In the genomic region with DNA sequence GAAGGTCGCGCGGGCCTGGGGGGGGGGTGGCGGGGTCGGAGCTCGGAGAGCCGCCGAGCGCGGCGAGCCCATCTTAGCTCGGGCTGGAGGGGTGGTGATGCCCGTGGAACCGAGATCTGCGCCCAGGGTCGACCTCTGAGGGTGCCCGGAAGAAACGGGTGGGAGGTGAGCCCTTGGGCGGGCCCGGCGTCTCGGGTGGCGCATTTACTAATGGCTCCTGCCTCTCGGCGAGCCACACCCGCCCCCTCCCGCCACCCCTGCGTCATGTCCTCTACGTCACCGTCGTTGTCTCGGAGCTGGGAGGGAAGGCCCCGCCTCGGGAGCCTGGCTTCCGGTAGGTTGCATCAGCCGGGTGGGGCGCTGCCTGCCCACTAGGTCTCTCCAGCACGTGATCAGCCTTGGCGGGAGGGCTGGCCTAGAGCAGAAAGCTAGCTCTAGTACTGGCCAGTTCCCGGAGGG, we compare ENCODE assay signal across 8 mouse cellular contexts. TPM values are rescaled to one million over a fixed set of nuclear protein-coding genes. Genes with fewer than 3 reads are reported as not detected.
DNase-seq lines count a peak whose midpoint lies in the region; ATAC-seq lines count a peak whose summit lies in the region.

No protein-coding gene starts in this region.

- 0 out of 2 replicates have a peak, but pooled peaks cover 7% of the 10 kb centered on the region for H3K4me1 ChIP-seq in intestine, embryonic 14.5 days (replicated peaks; ENCODE audit: control insufficient read depth, insufficient read depth, low read length)

- H3K36me3 ChIP-seq in intestine, embryonic 14.5 days (ENCODE audit: control insufficient read depth, insufficient read depth, low read length): peaks cover 22% of the 10 kb centered on the region

- intact Hi-C loops in gastrocnemius, postnatal 14 days (cut with DNase I; ENCODE audit: low total_unique reads): no loop called here
- intact Hi-C loops in left cerebral cortex, postnatal 14 days (cut with DNase I): no loop called here

- H3K4me2 ChIP-seq in intestine, embryonic 14.5 days (ENCODE audit: low read length): peak overlapping the region; percentile 69

- under 1% methylated on average over 37 of the region's 40 CpGs for WGBS in intestine, embryonic 14.5 days

- peak; percentile 82 for ATAC-seq in intestine, embryonic 14.5 days (replicated peaks; ENCODE audit: low FRiP score, low TSS enrichment, low read depth)

- peak overlapping the region; percentile 95 for H3K9ac ChIP-seq in intestine, embryonic 14.5 days (ENCODE audit: low read length)

- H3K27me3 ChIP-seq in intestine, embryonic 14.5 days (replicated peaks; ENCODE audit: control insufficient read depth, insufficient read depth, low read length): no peaks in the 10 kb centered on the region

- H3K27ac ChIP-seq in intestine, embryonic 14.5 days (ENCODE audit: low read depth): peak overlapping the region; percentile 97

- no peaks in the 10 kb centered on the region for H3K9me3 ChIP-seq in intestine, embryonic 14.5 days (ENCODE audit: control insufficient read depth, low read length)

- peak overlapping the region; percentile 58 for H3K4me3 ChIP-seq in intestine, embryonic 14.5 days (ENCODE audit: low read depth, low read length)

- peak; percentile 98 to 99 for DNase-seq in adrenal gland, adult (ENCODE audit: inconsistent age in 2 of 2, low spot score in 1 of 2)
- peak; percentile 98 for DNase-seq in embryo, embryonic 10.5 days (ENCODE audit: low spot score)
- peak; percentile 98 for DNase-seq in gastrocnemius, postnatal 14 days
- DNase-seq in intestine, embryonic 14.5 days (ENCODE audit: low spot score): peak; percentile 97
- peak; percentile 93 to 97 for DNase-seq in left cerebral cortex, postnatal 14 days (ENCODE audit: low spot score in 2 of 2)
- DNase-seq in mesoderm, embryonic 11.5 days (ENCODE audit: low read depth, low spot score): peak; percentile 98
- peak; percentile 93 to 94 for DNase-seq in right cerebral cortex, postnatal 36 days (ENCODE audit: low spot score in 2 of 2)
- DNase-seq in yolk sac, embryonic 10.5 days (ENCODE audit: low spot score): peak; percentile 98

RNA-seq across cellular contexts. Expression of a gene that starts 0.5 kb away (rescaled TPM):
- 100 to 1,000 TPM; 781 to 791 TPM for total RNA-seq in gastrocnemius, postnatal 14 days (2021)
- polyA plus RNA-seq in intestine, embryonic 14.5 days (2014; fragmentation: Nextera tagmentation; extraction: Ambion mirVana): 1,995 and 2,009 TPM in 2 replicates
- total RNA-seq in left cerebral cortex, postnatal 14 days (2021): 100 to 1,000 TPM; 803 to 821 TPM

RNA-seq across cellular contexts. Expression of a gene that starts 14.0 kb away (rescaled TPM):
- total RNA-seq in gastrocnemius, postnatal 14 days (2021): not detected
- polyA plus RNA-seq in intestine, embryonic 14.5 days (2014; fragmentation: Nextera tagmentation; extraction: Ambion mirVana): 3.2 TPM in 1 of 2 replicates, not detected in the other
- not detected for total RNA-seq in left cerebral cortex, postnatal 14 days (2021)

RNA-seq across cellular contexts. Expression of a gene that starts 35.7 kb away (rescaled TPM):
- under 1 TPM; 0.66 to 0.82 TPM for total RNA-seq in gastrocnemius, postnatal 14 days (2021)
- 10.2 and 11.1 TPM in 2 replicates for polyA plus RNA-seq in intestine, embryonic 14.5 days (2014; fragmentation: Nextera tagmentation; extraction: Ambion mirVana)
- total RNA-seq in left cerebral cortex, postnatal 14 days (2021): 100 to 1,000 TPM in 1 of 2 experiments, 10 to 100 TPM in 1; 94.6 to 151 TPM

RNA-seq across cellular contexts. Expression of a gene that starts 50.5 kb away (rescaled TPM):
- not detected for total RNA-seq in gastrocnemius, postnatal 14 days (2021)
- polyA plus RNA-seq in intestine, embryonic 14.5 days (2014; fragmentation: Nextera tagmentation; extraction: Ambion mirVana): not detected in 2 replicates
- not detected for total RNA-seq in left cerebral cortex, postnatal 14 days (2021)

RNA-seq across cellular contexts. Expression of a gene that starts 59.4 kb away (rescaled TPM):
- total RNA-seq in gastrocnemius, postnatal 14 days (2021): not detected
- 8.7 and 9.9 TPM in 2 replicates for polyA plus RNA-seq in intestine, embryonic 14.5 days (2014; fragmentation: Nextera tagmentation; extraction: Ambion mirVana)
- not detected for total RNA-seq in left cerebral cortex, postnatal 14 days (2021)

Comparison
In these comparisons a context has a peak if more than half of its experiments do, and no peak if none do; other contexts are left out.
1. Peak in every context shown above with its lines: DNase-seq, ATAC-seq, H3K4me3 ChIP-seq and H3K27ac ChIP-seq.
2. RNA of a gene that starts 35.7 kb away (total RNA-seq): 94.6 to 151 TPM in left cerebral cortex, postnatal 14 days; 0.66 to 0.82 TPM in gastrocnemius, postnatal 14 days; every median in the first group is over 10 times any median in the second.